Mouse (Mus musculus) kidney, embryonic 16.5 days (tissue): ENCODE data around the gene Grasp. TPM values are rescaled to one million over a fixed set of nuclear protein-coding genes. Genes with fewer than 3 reads are reported as not detected.

Experiments
- ATAC-seq: fragments of 200-750 bp; cut with Nextera tagmentation; 2 replicates; pipeline ENCODE4 v1.8.0; 2017; ENCODE audit warnings: moderate TSS enrichment; ENCODE audit not compliant: low FRiP score, low TSS enrichment
- H3K27ac ChIP-seq: fragments of 300-500 bp; sonication (generic); 2 replicates; pipeline ENCODE4 v1.5.1; 2014; ENCODE audit warnings: low read length
- H3K27me3 ChIP-seq: fragments of 300-500 bp; sonication (generic); 2 replicates; pipeline ENCODE4 v1.6.1; 2014; ENCODE audit warnings: low read length, control low read depth, mixed read lengths; ENCODE audit not compliant: insufficient read depth
- H3K36me3 ChIP-seq: fragments of 300-500 bp; sonication (generic); 2 replicates; pipeline ENCODE4 v1.6.1; 2014; ENCODE audit warnings: low read length, control low read depth, mixed read lengths; ENCODE audit not compliant: insufficient read depth
- H3K4me1 ChIP-seq: fragments of 300-500 bp; sonication (generic); 2 replicates; pipeline ENCODE4 v1.6.1; 2014; ENCODE audit warnings: low read length, control low read depth, mixed read lengths; ENCODE audit not compliant: insufficient read depth
- H3K4me2 ChIP-seq: fragments of 300-500 bp; sonication (generic); replicated peaks from 2 replicates; pipeline ENCODE4 v1.6.1; 2014; ENCODE audit warnings: low read depth, low read length
- H3K4me3 ChIP-seq: fragments of 300-500 bp; sonication (generic); 2 replicates; pipeline ENCODE4 v1.5.1; 2014; ENCODE audit warnings: mild to moderate bottlenecking, low read length
- H3K9ac ChIP-seq: fragments of 300-500 bp; sonication (generic); replicated peaks from 2 replicates; pipeline ENCODE4 v1.6.1; 2014; ENCODE audit warnings: low read length
- H3K9me3 ChIP-seq: fragments of 300-500 bp; sonication (generic); 2 replicates; pipeline ENCODE4 v1.6.1; 2016; ENCODE audit warnings: low read length, control low read depth
- WGBS: fragments of 180-500 bp; shearing (Covaris S2); extraction: QIAGEN DNeasy Blood & Tissue Kit; methylation state at CpG from one replicate; pipeline ENCODE4 v1.1.7; 2014; 5-methylcytosine and 5-hydroxymethylcytosine counted together
- polyA plus RNA-seq: library from polyadenylated mRNA; unstranded; fragments of >200 nt; fragmentation: Nextera tagmentation; extraction: Ambion mirVana; gene quantifications from 2 replicates; pipeline ENCODE4 v1.2.1, GENCODE M21; 2015

Grasp gene
- polyA plus RNA-seq, 1 experiment from 2014 or later: 3.2 TPM

GRCm38 (mm10) chr15:101201414-101201813, 22.6 kb upstream of the Grasp start:
- Histone ChIP-seq H3K9ac (no peak overlapping the region), H3K27me3 (no peaks in the 10 kb centered on the region), H3K4me1 (peaks cover 20% of the 10 kb centered on the region), H3K4me2 (no peak overlapping the region), H3K36me3 (peaks cover 57% of the 10 kb centered on the region), H3K4me3 (no peak overlapping the region), H3K27ac (no peak overlapping the region), H3K9me3 (no peaks in the 10 kb centered on the region)
- 90% methylated on average over 3 of the region's 3 CpGs for WGBS
- no peak for ATAC-seq

- Histone ChIP-seq H3K4me2 (no peak overlapping the region), H3K9ac (no peak overlapping the region), H3K36me3 (peaks cover 62% of the 10 kb centered on the region), H3K4me3 (no peak overlapping the region), H3K9me3 (no peaks in the 10 kb centered on the region), H3K27ac (no peak overlapping the region), H3K27me3 (no peaks in the 10 kb centered on the region), H3K4me1 (no peaks in the 10 kb centered on the region)
- no peak for ATAC-seq
- WGBS: 83% methylated on average over 4 of the region's 4 CpGs
Measured at GRCm38 (mm10) chr15:101203673-101204072, 20.3 kb upstream of the Grasp start.

GRCm38 (mm10) chr15:101204781-101205180, 19.2 kb upstream of the Grasp start:
- Histone ChIP-seq H3K9ac (no peak overlapping the region), H3K27ac (no peak overlapping the region), H3K4me1 (no peaks in the 10 kb centered on the region), H3K4me2 (no peak overlapping the region), H3K9me3 (no peaks in the 10 kb centered on the region), H3K27me3 (no peaks in the 10 kb centered on the region), H3K4me3 (no peak overlapping the region), H3K36me3 (peaks cover 60% of the 10 kb centered on the region)
- ATAC-seq: no peak
- WGBS: 87% methylated on average over 7 of the region's 7 CpGs

- peaks cover 2% of the 10 kb centered on the region; the same call in 1 of the 2 replicates for H3K4me1 ChIP-seq
- WGBS: 67% methylated on average over 6 of the region's 6 CpGs
- peaks cover 52% of the 10 kb centered on the region for H3K36me3 ChIP-seq
- no peak overlapping the region for H3K27ac ChIP-seq
- H3K27me3 ChIP-seq: no peaks in the 10 kb centered on the region
- ATAC-seq: peak; percentile 62
- no peaks in the 10 kb centered on the region for H3K9me3 ChIP-seq
- no peak overlapping the region for H3K4me3 ChIP-seq
- H3K9ac ChIP-seq: no peak overlapping the region
- H3K4me2 ChIP-seq: no peak overlapping the region
Measured at GRCm38 (mm10) chr15:101210228-101210627, 13.8 kb upstream of the Grasp start.

- 85% methylated on average over 14 of the region's 14 CpGs for WGBS
- no peak overlapping the region for H3K4me3 ChIP-seq
Measured at GRCm38 (mm10) chr15:101210998-101211613, 12.9 kb upstream of the Grasp start.

GRCm38 (mm10) chr15:101212435-101212834, 11.6 kb upstream of the Grasp start:
- H3K36me3 ChIP-seq: peaks cover 36% of the 10 kb centered on the region
- H3K9ac ChIP-seq: no peak overlapping the region
- H3K27me3 ChIP-seq: no peaks in the 10 kb centered on the region
- H3K27ac ChIP-seq: no peak overlapping the region
- H3K4me2 ChIP-seq: no peak overlapping the region
- H3K4me3 ChIP-seq: no peak overlapping the region
- H3K9me3 ChIP-seq: no peaks in the 10 kb centered on the region
- ATAC-seq: peak; percentile 66
- peaks cover 2% of the 10 kb centered on the region; the same call in 1 of the 2 replicates for H3K4me1 ChIP-seq
- WGBS: 79% methylated on average over 14 of the region's 14 CpGs

More at GRCm38 (mm10) chr15:101210998-101211613, 12.9 kb upstream of the Grasp start:
- Histone ChIP-seq H3K36me3 (peaks cover 48% of the 10 kb centered on the region), H3K27ac (no peak overlapping the region), H3K9ac (no peak overlapping the region), H3K9me3 (no peaks in the 10 kb centered on the region), H3K4me1 (peaks cover 2% of the 10 kb centered on the region; the same call in 1 of the 2 replicates), H3K4me2 (no peak overlapping the region), H3K27me3 (no peaks in the 10 kb centered on the region)
- no peak for ATAC-seq

- no peak overlapping the region for H3K27ac ChIP-seq
- no peak overlapping the region for H3K9ac ChIP-seq
- no peak overlapping the region for H3K4me2 ChIP-seq
- peaks cover 26% of the 10 kb centered on the region for H3K36me3 ChIP-seq
- ATAC-seq: no peak
- no peaks in the 10 kb centered on the region for H3K27me3 ChIP-seq
- no peaks in the 10 kb centered on the region for H3K9me3 ChIP-seq
- peaks cover 2% of the 10 kb centered on the region; the same call in 1 of the 2 replicates for H3K4me1 ChIP-seq
- H3K4me3 ChIP-seq: no peak overlapping the region
- WGBS: 51% methylated on average over 2 of the region's 2 CpGs
Measured at GRCm38 (mm10) chr15:101215136-101215535, 8.9 kb upstream of the Grasp start.

GRCm38 (mm10) chr15:101216036-101216435, 8.0 kb upstream of the Grasp start:
- peaks cover 19% of the 10 kb centered on the region for H3K36me3 ChIP-seq
- no peak overlapping the region for H3K27ac ChIP-seq
- no peak for ATAC-seq
- H3K27me3 ChIP-seq: no peaks in the 10 kb centered on the region
- H3K4me3 ChIP-seq: no peak overlapping the region
- peaks cover 5% of the 10 kb centered on the region for H3K4me1 ChIP-seq
- H3K9me3 ChIP-seq: no peaks in the 10 kb centered on the region
- WGBS: 81% methylated on average over 4 of the region's 4 CpGs
- H3K4me2 ChIP-seq: no peak overlapping the region
- H3K9ac ChIP-seq: no peak overlapping the region

- peak; percentile 7; the same call in 1 of the 2 replicates for ATAC-seq
- no peaks in the 10 kb centered on the region for H3K9me3 ChIP-seq
- 9% methylated on average over 8 of the region's 8 CpGs for WGBS
Measured at GRCm38 (mm10) chr15:101220905-101221297, 3.1 kb upstream of the Grasp start.

GRCm38 (mm10) chr15:101221298-101222104, 2.5 kb upstream of the Grasp start:
- Histone ChIP-seq H3K9me3 (no peaks in the 10 kb centered on the region), H3K4me2 (peak overlapping the region; percentile 54), H3K27ac (peak overlapping the region; percentile 17; the same call in 1 of the 2 replicates), H3K4me1 (peaks cover 38% of the 10 kb centered on the region), H3K36me3 (no peaks in the 10 kb centered on the region), H3K9ac (peak overlapping the region; percentile 50), H3K4me3 (peak overlapping the region; percentile 36), H3K27me3 (peaks cover 18% of the 10 kb centered on the region)
- WGBS: 5% methylated on average over 14 of the region's 14 CpGs
- ATAC-seq: peak; percentile 36

More at GRCm38 (mm10) chr15:101220905-101221297, 3.1 kb upstream of the Grasp start:
- Histone ChIP-seq H3K4me1 (peaks cover 37% of the 10 kb centered on the region), H3K9ac (no peak overlapping the region), H3K36me3 (no peaks in the 10 kb centered on the region), H3K27ac (no peak overlapping the region), H3K4me2 (peak overlapping the region; percentile 54; the same call in 1 of the 2 replicates), H3K27me3 (peaks cover 18% of the 10 kb centered on the region), H3K4me3 (no peak overlapping the region)
